Mouse (Mus musculus): ENCODE measurements around the gene Nat10. TPM values are rescaled to one million over a fixed set of nuclear protein-coding genes. Genes with fewer than 3 reads are reported as not detected.

Gene Nat10
- total and polyA plus RNA-seq, 3 experiments = 14.0 to 26.1 (median 14.2) TPM

- intact Hi-C loops (cut with DNase I) = no loop called here
- Histone ChIP-seq H3K4me3 (no peak overlapping the region), H3K27me3 (ENCODE audit: control insufficient read depth, insufficient read depth, low read length) (no peaks in the 10 kb centered on the region), H3K36me3 (ENCODE audit: control insufficient read depth, insufficient read depth, low read length) (no peaks in the 10 kb centered on the region), H3K79me2 (replicated peaks; ENCODE audit: control insufficient read depth, insufficient read depth, low read length) (no peaks in the 10 kb centered on the region), H3K4me1 (ENCODE audit: control insufficient read depth, insufficient read depth, low read length) (no peaks in the 10 kb centered on the region), H3K9ac (ENCODE audit: low read depth, low read length) (no peak overlapping the region), H3K27ac (no peak overlapping the region)
- WGBS = 85% methylated on average over 12 of the region's 12 CpGs
- TF ChIP-seq EP300 (IDR thresholded peaks at IDR 0.05; ENCODE audit: insufficient read depth, low read depth, low read length) (no peak), CTCF (IDR thresholded peaks at IDR 0.05) (no peak), POLR2A (IDR thresholded peaks at IDR 0.05; ENCODE audit: insufficient read depth, low read depth, low read length) (no peak)
- DNase-seq = no peak
Measured at GRCm38 (mm10) chr2:103728027-103728540, 33.0 kb downstream of the Nat10 start.

GRCm38 (mm10) chr2:103724521-103724920 lies 36.5 kb downstream of the Nat10 start:
- WGBS = 64% methylated on average over 2 of the region's 2 CpGs
- intact Hi-C loops (cut with DNase I) = no loop called here
- no peaks in the 10 kb centered on the region for H3K36me3 ChIP-seq (ENCODE audit: control insufficient read depth, insufficient read depth, low read length)
- H3K4me3 ChIP-seq = no peak overlapping the region
- no peaks in the 10 kb centered on the region for H3K79me2 ChIP-seq (replicated peaks; ENCODE audit: control insufficient read depth, insufficient read depth, low read length)
- H3K27ac ChIP-seq = no peak overlapping the region
- no peak overlapping the region for H3K9ac ChIP-seq (ENCODE audit: low read depth, low read length)
- H3K4me1 ChIP-seq (ENCODE audit: control insufficient read depth, insufficient read depth, low read length) = no peaks in the 10 kb centered on the region
- no peaks in the 10 kb centered on the region for H3K27me3 ChIP-seq (ENCODE audit: control insufficient read depth, insufficient read depth, low read length)
- no peak for TF ChIP-seq EP300 (IDR thresholded peaks at IDR 0.05; ENCODE audit: insufficient read depth, low read depth, low read length)
- no peak for TF ChIP-seq POLR2A (IDR thresholded peaks at IDR 0.05; ENCODE audit: insufficient read depth, low read depth, low read length)
- TF ChIP-seq CTCF (IDR thresholded peaks at IDR 0.05) = no peak
- no peak for DNase-seq

GRCm38 (mm10) chr2:103719292-103719646 lies 41.8 kb downstream of the Nat10 start:
- H3K9ac ChIP-seq (ENCODE audit: low read depth, low read length) = no peak overlapping the region
- intact Hi-C loops (cut with DNase I) = loop anchor here (1.0 to 10.0 kb wide), 3 partner anchors 77 to 264 kb away; no protein-coding TSS in a partner anchor
- H3K27ac ChIP-seq = no peak overlapping the region
- H3K27me3 ChIP-seq (ENCODE audit: control insufficient read depth, insufficient read depth, low read length) = no peaks in the 10 kb centered on the region
- no peaks in the 10 kb centered on the region for H3K79me2 ChIP-seq (replicated peaks; ENCODE audit: control insufficient read depth, insufficient read depth, low read length)
- no peaks in the 10 kb centered on the region for H3K4me1 ChIP-seq (ENCODE audit: control insufficient read depth, insufficient read depth, low read length)
- no peaks in the 10 kb centered on the region for H3K36me3 ChIP-seq (ENCODE audit: control insufficient read depth, insufficient read depth, low read length)
- 91% methylated on average over 7 of the region's 7 CpGs for WGBS
- no peak for DNase-seq
- TF ChIP-seq EP300 (IDR thresholded peaks at IDR 0.05; ENCODE audit: insufficient read depth, low read depth, low read length) (no peak), POLR2A (IDR thresholded peaks at IDR 0.05; ENCODE audit: insufficient read depth, low read depth, low read length) (no peak), CTCF (IDR thresholded peaks at IDR 0.05) (no peak)
- H3K4me3 ChIP-seq = no peak overlapping the region

- no peaks in the 10 kb centered on the region for H3K27me3 ChIP-seq (ENCODE audit: control insufficient read depth, insufficient read depth, low read length)
- no peak for TF ChIP-seq POLR2A (IDR thresholded peaks at IDR 0.05; ENCODE audit: insufficient read depth, low read depth, low read length)
- peak; percentile 96 for TF ChIP-seq CTCF (IDR thresholded peaks at IDR 0.05)
- 0 out of 2 replicates have a peak, but pooled peaks have one; percentile 24 for TF ChIP-seq EP300 (IDR thresholded peaks at IDR 0.05; ENCODE audit: insufficient read depth, low read depth, low read length)
- no peak overlapping the region for H3K4me3 ChIP-seq
- intact Hi-C loops (cut with DNase I) = loop anchor here (1.0 to 10.0 kb wide), 3 partner anchors 76 to 264 kb away; no protein-coding TSS in a partner anchor
- no peaks in the 10 kb centered on the region for H3K36me3 ChIP-seq (ENCODE audit: control insufficient read depth, insufficient read depth, low read length)
- no peaks in the 10 kb centered on the region for H3K79me2 ChIP-seq (replicated peaks; ENCODE audit: control insufficient read depth, insufficient read depth, low read length)
- no peaks in the 10 kb centered on the region for H3K4me1 ChIP-seq (ENCODE audit: control insufficient read depth, insufficient read depth, low read length)
- DNase-seq = peak; percentile 75 to 77
- WGBS = 57% methylated on average over 8 of the region's 8 CpGs
- no peak overlapping the region for H3K27ac ChIP-seq
- H3K9ac ChIP-seq (ENCODE audit: low read depth, low read length) = no peak overlapping the region
Measured at GRCm38 (mm10) chr2:103718594-103719291, 42.3 kb downstream of the Nat10 start.

GRCm38 (mm10) chr2:103714412-103714811 lies 46.7 kb downstream of the Nat10 start:
- no peaks in the 10 kb centered on the region for H3K36me3 ChIP-seq (ENCODE audit: control insufficient read depth, insufficient read depth, low read length)
- intact Hi-C loops (cut with DNase I) = loop anchor here (10.0 kb wide), 1 partner anchor 260 kb away; no protein-coding TSS in a partner anchor
- H3K4me3 ChIP-seq = no peak overlapping the region
- 84% methylated on average over 4 of the region's 4 CpGs for WGBS
- H3K27me3 ChIP-seq (ENCODE audit: control insufficient read depth, insufficient read depth, low read length) = no peaks in the 10 kb centered on the region
- H3K79me2 ChIP-seq (replicated peaks; ENCODE audit: control insufficient read depth, insufficient read depth, low read length) = no peaks in the 10 kb centered on the region
- DNase-seq = no peak
- no peak overlapping the region for H3K9ac ChIP-seq (ENCODE audit: low read depth, low read length)
- TF ChIP-seq CTCF (IDR thresholded peaks at IDR 0.05) = no peak
- TF ChIP-seq EP300 (IDR thresholded peaks at IDR 0.05; ENCODE audit: insufficient read depth, low read depth, low read length) = no peak
- TF ChIP-seq POLR2A (IDR thresholded peaks at IDR 0.05; ENCODE audit: insufficient read depth, low read depth, low read length) = no peak
- H3K27ac ChIP-seq = no peak overlapping the region
- no peaks in the 10 kb centered on the region for H3K4me1 ChIP-seq (ENCODE audit: control insufficient read depth, insufficient read depth, low read length)

GRCm38 (mm10) chr2:103713831-103714230 lies 47.2 kb downstream of the Nat10 start:
- H3K79me2 ChIP-seq (replicated peaks; ENCODE audit: control insufficient read depth, insufficient read depth, low read length) = no peaks in the 10 kb centered on the region
- no peak overlapping the region for H3K4me3 ChIP-seq
- no peak overlapping the region for H3K27ac ChIP-seq
- no peak for DNase-seq
- H3K4me1 ChIP-seq (ENCODE audit: control insufficient read depth, insufficient read depth, low read length) = no peaks in the 10 kb centered on the region
- no peak overlapping the region for H3K9ac ChIP-seq (ENCODE audit: low read depth, low read length)
- no peak for TF ChIP-seq CTCF (IDR thresholded peaks at IDR 0.05)
- TF ChIP-seq POLR2A (IDR thresholded peaks at IDR 0.05; ENCODE audit: insufficient read depth, low read depth, low read length) = no peak
- no peak for TF ChIP-seq EP300 (IDR thresholded peaks at IDR 0.05; ENCODE audit: insufficient read depth, low read depth, low read length)
- H3K36me3 ChIP-seq (ENCODE audit: control insufficient read depth, insufficient read depth, low read length) = no peaks in the 10 kb centered on the region
- WGBS = 88% methylated on average over 7 of the region's 7 CpGs
- H3K27me3 ChIP-seq (ENCODE audit: control insufficient read depth, insufficient read depth, low read length) = no peaks in the 10 kb centered on the region
- intact Hi-C loops (cut with DNase I) = loop anchor here (10.0 kb wide), 1 partner anchor 259 kb away; no protein-coding TSS in a partner anchor

Measured in heart, adult 2 months (tissue).